Mouse (Mus musculus): Measurements from ENCODE around the gene Rpp25.

GRCm38 (mm10) chr9:57547869-57548268 lies 44.0 kb downstream of the Rpp25 start:
- TF ChIP-seq POLR2AphosphoS5 (IDR thresholded peaks at IDR 0.05; ENCODE audit: insufficient replicate concordance, low read depth, low read length): no peak
- TF ChIP-seq GATA1 (IDR thresholded peaks at IDR 0.05; ENCODE audit: borderline replicate concordance, low read length): no peak
- TF ChIP-seq TAL1 (conservative IDR thresholded peaks at IDR 0.05; ENCODE audit: low read depth, low read length): no peak

All from G1E (cell line).